Mouse (Mus musculus) heart, embryonic 13.5 days (tissue): ENCODE measurements at regions not wholly inside any gene's neighbourhood (a gene's known extent, or its start where the extent isn't known, plus 50 kb on each side); places are given as distances from the start of the nearest gene placed in this dataset.
A peak's percentile ranks its signal among the peaks of the same experiment; 100 is the strongest.

Experiments
- ATAC-seq: fragments of 200-750 bp; cut with Nextera tagmentation; 2 replicates; pipeline ENCODE4 v1.8.0; 2017; ENCODE audit warnings: moderate TSS enrichment; ENCODE audit not compliant: insufficient number of reproducible peaks, low FRiP score, low TSS enrichment; ENCODE audit errors: extremely low read depth
- H3K27ac ChIP-seq: fragments of 300-500 bp; sonication (generic); replicated peaks from 2 replicates; pipeline ENCODE4 v1.5.1; 2015; ENCODE audit warnings: moderate library complexity, mild to moderate bottlenecking, inconsistent platforms
- H3K27me3 ChIP-seq: fragments of 300-500 bp; sonication (generic); replicated peaks from 2 replicates; pipeline ENCODE4 v1.6.1; 2015; ENCODE audit warnings: mild to moderate bottlenecking, inconsistent platforms
- H3K36me3 ChIP-seq: fragments of 300-500 bp; sonication (generic); 2 replicates; pipeline ENCODE4 v1.6.1; 2015; ENCODE audit warnings: mild to moderate bottlenecking, inconsistent platforms
- H3K4me1 ChIP-seq: fragments of 300-500 bp; sonication (generic); 2 replicates; pipeline ENCODE4 v1.6.1; 2015; ENCODE audit warnings: inconsistent platforms
- H3K4me2 ChIP-seq: fragments of 300-500 bp; sonication (generic); 2 replicates; pipeline ENCODE4 v1.6.1; 2015; ENCODE audit warnings: inconsistent platforms, mild to moderate bottlenecking, moderate library complexity
- H3K4me3 ChIP-seq: fragments of 300-500 bp; sonication (generic); 2 replicates; pipeline ENCODE4 v1.5.1; 2015; ENCODE audit warnings: moderate library complexity, mild to moderate bottlenecking, inconsistent platforms
- H3K9ac ChIP-seq: fragments of 300-500 bp; sonication (generic); 2 replicates; pipeline ENCODE4 v1.6.1; 2015; ENCODE audit warnings: inconsistent platforms, mild to moderate bottlenecking, moderate library complexity
- H3K9me3 ChIP-seq: fragments of 300-500 bp; sonication (generic); 2 replicates; pipeline ENCODE4 v1.6.1; 2016; ENCODE audit warnings: inconsistent platforms
- WGBS: fragments of 180-500 bp; shearing (Covaris S2); methylation state at CpG from one replicate; pipeline ENCODE4 v1.1.7; 2015; ENCODE audit warnings: mixed read lengths; 5-methylcytosine and 5-hydroxymethylcytosine counted together

DNA sequence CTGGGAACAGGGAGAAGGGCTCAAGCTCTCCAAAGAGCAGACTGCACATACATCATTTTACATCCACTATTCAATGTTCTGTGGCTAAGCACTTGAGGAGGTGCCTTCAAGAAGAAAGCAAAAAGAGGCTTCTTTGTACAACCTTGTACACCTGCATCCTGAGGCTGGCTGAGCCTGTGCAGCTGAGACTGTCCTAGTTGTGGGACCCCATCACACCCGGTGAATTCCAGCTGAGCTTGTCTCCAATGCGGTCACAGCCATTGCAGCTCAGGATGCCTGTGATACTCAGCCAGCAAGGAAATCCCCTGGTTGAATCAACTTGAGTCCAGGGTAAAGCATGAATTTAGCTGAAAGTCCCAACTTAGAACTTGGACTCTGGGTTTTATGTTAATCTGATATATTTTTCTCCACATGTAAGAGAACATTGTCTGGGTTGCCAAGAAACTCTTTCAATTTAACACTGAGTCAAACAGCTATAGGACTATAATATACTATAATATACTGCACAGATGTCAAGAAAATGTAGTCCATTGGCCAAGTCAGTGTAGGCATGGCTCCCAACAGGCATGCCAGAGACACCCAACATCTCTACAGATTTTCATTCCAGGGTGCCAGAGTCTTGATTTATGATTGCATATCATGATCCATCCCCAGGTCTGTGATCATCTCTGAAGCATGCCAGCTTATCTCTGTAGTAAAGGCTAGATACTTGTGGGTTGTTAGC, 599.2 kb downstream of the Pard3 start:
- H3K27me3 ChIP-seq, result no peaks in the 10 kb centered on the region
- no peak overlapping the region for H3K27ac ChIP-seq
- H3K36me3 ChIP-seq, result no peaks in the 10 kb centered on the region
- H3K4me3 ChIP-seq, result no peak overlapping the region
- no peak for ATAC-seq
- H3K9me3 ChIP-seq, result no peaks in the 10 kb centered on the region; the same call in 1 of the 2 replicates
- 86% methylated on average over 2 of the region's 2 CpGs for WGBS
- H3K9ac ChIP-seq, result no peak overlapping the region
- H3K4me2 ChIP-seq, result no peak overlapping the region
- H3K4me1 ChIP-seq, result no peaks in the 10 kb centered on the region

DNA sequence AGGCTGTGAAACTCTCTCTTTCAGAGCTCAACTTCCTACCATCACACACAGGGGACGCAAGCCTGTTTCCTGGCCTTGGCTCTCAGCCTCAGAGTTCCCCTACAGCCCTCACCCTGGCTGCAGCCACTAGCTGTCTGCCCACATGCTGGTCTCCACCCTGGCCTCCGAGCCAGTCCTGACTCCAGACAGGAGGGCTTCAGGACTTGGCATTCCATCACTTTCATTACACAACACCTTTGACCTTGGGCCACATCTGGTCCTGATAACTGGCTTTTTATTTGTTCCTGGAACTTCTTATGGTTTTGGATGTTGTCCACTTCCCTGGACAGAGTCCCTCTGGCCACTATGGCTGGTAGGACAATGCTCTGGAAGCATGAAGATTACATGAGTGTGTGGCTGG, 602.9 kb downstream of the Pard3 start:
- no peaks in the 10 kb centered on the region for H3K4me1 ChIP-seq
- no peaks in the 10 kb centered on the region for H3K27me3 ChIP-seq
- no peak overlapping the region for H3K27ac ChIP-seq

DNA sequence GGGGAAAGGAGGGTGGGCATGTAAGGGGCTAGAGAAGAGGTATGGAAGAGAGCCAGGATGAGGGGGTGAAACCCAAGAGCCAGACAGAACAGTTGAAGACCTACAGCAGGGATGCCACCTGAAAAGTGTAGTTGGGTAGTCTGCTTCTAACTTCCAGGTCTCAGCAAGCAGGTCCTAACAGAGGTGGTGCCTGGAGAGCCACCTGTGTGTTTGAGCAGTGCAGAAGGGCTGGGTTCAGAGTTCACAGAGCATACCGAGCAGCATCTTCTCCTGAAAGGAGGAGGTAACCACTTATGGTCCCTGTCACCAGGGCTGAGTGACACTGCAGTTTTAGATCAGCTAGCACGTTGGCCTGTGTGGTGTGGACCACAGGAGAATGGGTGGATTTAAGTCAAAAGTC, 605.3 kb downstream of the Pard3 start:
- no peaks in the 10 kb centered on the region for H3K9me3 ChIP-seq
- H3K27ac ChIP-seq, result no peak overlapping the region
- no peak overlapping the region for H3K9ac ChIP-seq
- WGBS, result 37% methylated on average over 2 of the region's 2 CpGs
- no peak for ATAC-seq
- H3K4me1 ChIP-seq, result peaks cover 5% of the 10 kb centered on the region; the same call in 1 of the 2 replicates
- H3K4me3 ChIP-seq, result no peak overlapping the region
- H3K27me3 ChIP-seq, result no peaks in the 10 kb centered on the region
- no peaks in the 10 kb centered on the region for H3K36me3 ChIP-seq
- H3K4me2 ChIP-seq, result no peak overlapping the region

More for the DNA sequence above, 602.9 kb downstream of the Pard3 start:
- Histone ChIP-seq H3K4me3 (no peak overlapping the region), H3K9ac (no peak overlapping the region), H3K4me2 (no peak overlapping the region), H3K36me3 (no peaks in the 10 kb centered on the region), H3K9me3 (no peaks in the 10 kb centered on the region; the same call in 1 of the 2 replicates)
- WGBS, result 42% methylated on average over 2 of the region's 2 CpGs
- no peak for ATAC-seq

DNA sequence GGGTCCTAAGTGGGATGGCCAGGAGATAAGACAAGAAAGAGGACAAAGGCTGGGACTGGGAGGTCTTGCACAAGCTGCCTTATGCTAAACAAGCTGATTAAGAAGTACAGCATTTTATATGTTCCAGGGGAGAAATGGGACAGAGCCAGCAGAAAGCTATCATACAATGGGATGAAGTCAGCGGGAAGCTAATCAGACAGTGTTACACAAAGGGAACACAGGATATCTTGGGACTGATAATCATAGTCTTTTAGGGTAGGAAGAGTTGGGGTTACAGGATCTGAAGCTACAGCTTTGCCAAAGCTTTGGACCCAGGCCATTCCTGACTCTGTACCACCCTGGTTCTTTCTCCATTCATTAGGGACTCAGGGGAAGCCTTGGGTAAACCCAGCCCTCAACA, 610.4 kb downstream of the Pard3 start:
- H3K4me2 ChIP-seq, result no peak overlapping the region
- no peak overlapping the region for H3K9ac ChIP-seq
- no peaks in the 10 kb centered on the region for H3K36me3 ChIP-seq
- no peaks in the 10 kb centered on the region for H3K9me3 ChIP-seq
- no peaks in the 10 kb centered on the region for H3K27me3 ChIP-seq
- H3K4me1 ChIP-seq, result peaks cover 10% of the 10 kb centered on the region; the same call in 1 of the 2 replicates
- H3K4me3 ChIP-seq, result no peak overlapping the region
- H3K27ac ChIP-seq, result no peak overlapping the region
- WGBS, result 66% methylated on average over 1 of the region's 1 CpGs
- no peak for ATAC-seq

DNA sequence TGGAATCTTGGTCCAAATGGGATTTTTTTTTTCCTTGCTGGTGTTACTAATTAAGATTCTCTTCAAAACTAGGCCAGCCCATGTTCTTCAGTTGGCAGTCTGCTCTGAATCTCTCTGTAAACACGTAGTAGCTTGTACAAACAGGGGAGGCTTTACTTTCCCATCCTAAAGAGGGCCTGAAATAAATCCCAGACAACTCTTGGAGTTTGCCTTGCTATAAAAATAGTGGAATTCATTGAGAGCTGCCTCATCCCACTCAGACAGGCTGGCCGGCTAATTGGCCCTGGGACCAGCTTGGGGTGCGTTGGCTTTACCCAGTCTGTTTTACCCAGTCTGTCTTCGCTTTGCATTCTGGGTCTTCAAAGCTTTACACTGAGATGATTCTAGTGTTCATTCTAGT, 611.7 kb downstream of the Pard3 start:
- no peaks in the 10 kb centered on the region for H3K27me3 ChIP-seq
- 79% methylated on average over 4 of the region's 4 CpGs for WGBS
- no peak overlapping the region for H3K4me2 ChIP-seq
- H3K9ac ChIP-seq, result no peak overlapping the region
- peaks cover 10% of the 10 kb centered on the region; the same call in 1 of the 2 replicates for H3K4me1 ChIP-seq
- no peaks in the 10 kb centered on the region for H3K9me3 ChIP-seq
- no peak overlapping the region for H3K27ac ChIP-seq
- ATAC-seq, result no peak
- no peak overlapping the region for H3K4me3 ChIP-seq
- no peaks in the 10 kb centered on the region for H3K36me3 ChIP-seq

DNA sequence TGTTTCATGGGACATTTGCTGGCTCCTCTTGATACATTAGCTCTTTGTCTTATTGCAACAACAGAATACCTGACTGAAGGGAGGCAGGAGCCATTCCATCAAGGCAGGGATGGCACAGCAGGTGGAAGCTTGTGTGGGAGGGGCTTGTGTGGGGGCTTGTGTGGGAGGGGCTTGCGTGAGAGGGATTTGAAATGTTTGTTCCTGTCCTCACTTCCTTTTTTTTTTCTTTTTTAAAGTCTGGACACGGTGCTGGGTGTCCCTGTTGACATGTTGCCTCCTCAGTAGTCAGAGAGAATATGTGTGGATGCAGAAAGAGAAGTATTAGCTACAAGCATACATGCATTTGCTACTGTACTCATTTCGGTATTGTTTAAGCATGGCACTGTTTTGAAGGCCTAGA, 616.5 kb downstream of the Pard3 start:
- WGBS, result 52% methylated on average over 3 of the region's 3 CpGs
- Histone ChIP-seq H3K9ac (no peak overlapping the region), H3K36me3 (no peaks in the 10 kb centered on the region), H3K27ac (no peak overlapping the region), H3K4me3 (no peak overlapping the region), H3K9me3 (no peaks in the 10 kb centered on the region), H3K27me3 (no peaks in the 10 kb centered on the region), H3K4me2 (no peak overlapping the region), H3K4me1 (no peaks in the 10 kb centered on the region)
- no peak for ATAC-seq

DNA sequence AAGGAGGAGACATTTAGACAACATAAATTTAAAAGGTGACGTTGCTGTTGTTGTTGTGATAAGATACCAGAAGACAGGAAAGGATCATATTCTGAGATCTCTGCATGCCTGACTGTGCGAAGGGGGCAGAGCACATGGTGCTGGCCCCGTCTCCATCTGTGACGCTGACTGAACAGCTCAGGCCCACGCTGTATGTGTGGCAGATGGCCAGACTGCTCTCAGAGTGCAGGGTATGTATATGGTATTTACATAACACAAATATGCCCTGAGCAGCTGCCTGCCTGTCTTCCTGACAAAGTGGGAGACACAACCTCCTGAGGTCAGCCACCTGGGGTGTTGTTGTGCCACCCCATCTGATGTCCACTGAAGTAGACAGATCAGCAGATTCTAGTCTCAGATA, 620.5 kb downstream of the Pard3 start:
- Histone ChIP-seq H3K4me2 (no peak overlapping the region), H3K9ac (no peak overlapping the region), H3K27ac (no peak overlapping the region), H3K27me3 (no peaks in the 10 kb centered on the region), H3K36me3 (no peaks in the 10 kb centered on the region), H3K4me3 (no peak overlapping the region), H3K9me3 (no peaks in the 10 kb centered on the region), H3K4me1 (no peaks in the 10 kb centered on the region)
- ATAC-seq, result no peak
- WGBS, result 46% methylated on average over 5 of the region's 5 CpGs

DNA sequence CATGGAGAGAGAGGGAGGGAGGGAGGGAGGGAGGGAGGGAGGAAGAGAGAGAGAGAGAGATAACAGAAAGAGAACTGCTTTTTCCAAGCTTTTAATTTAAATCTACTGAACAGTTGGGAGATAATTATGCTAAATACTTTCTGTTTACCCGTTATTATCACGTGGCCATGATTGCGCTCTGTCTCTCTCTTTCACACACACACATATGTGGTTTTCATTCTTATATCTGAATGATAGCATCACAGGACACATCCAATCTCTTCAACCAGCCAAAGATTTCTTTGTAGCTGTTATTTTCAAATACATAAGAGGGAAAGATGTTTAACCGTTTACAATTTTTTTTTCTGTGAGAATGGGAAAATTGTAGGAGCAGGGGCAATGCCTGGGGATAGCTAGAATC, 627.1 kb downstream of the Pard3 start:
- Histone ChIP-seq H3K9ac (no peak overlapping the region), H3K4me2 (no peak overlapping the region), H3K27ac (no peak overlapping the region), H3K36me3 (no peaks in the 10 kb centered on the region), H3K4me1 (peaks cover 3% of the 10 kb centered on the region; the same call in 1 of the 2 replicates), H3K9me3 (no peaks in the 10 kb centered on the region), H3K4me3 (no peak overlapping the region), H3K27me3 (no peaks in the 10 kb centered on the region)
- no peak for ATAC-seq
- 76% methylated on average over 4 of the region's 4 CpGs for WGBS

DNA sequence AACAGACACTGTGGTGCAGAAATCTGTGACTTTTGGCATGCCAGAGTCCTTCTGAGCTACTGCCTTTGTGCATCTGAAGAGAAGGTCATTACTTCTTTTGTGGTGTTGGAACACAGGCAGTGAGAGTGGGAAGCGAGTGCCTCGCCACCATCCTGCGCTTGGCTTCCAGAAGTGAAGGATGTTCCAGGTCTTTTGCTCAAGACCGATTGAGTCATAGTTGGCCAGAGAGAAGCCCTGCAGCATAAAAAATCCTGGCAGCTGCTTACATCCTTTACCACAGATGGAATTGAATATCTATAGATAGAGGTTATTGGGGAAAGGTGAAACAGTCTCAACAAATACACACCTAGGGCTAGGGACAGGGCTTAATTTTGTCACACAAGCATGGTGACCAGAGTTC, 634.7 kb downstream of the Pard3 start:
- WGBS, result 77% methylated on average over 4 of the region's 4 CpGs
- H3K9ac ChIP-seq, result no peak overlapping the region
- no peak for ATAC-seq

DNA sequence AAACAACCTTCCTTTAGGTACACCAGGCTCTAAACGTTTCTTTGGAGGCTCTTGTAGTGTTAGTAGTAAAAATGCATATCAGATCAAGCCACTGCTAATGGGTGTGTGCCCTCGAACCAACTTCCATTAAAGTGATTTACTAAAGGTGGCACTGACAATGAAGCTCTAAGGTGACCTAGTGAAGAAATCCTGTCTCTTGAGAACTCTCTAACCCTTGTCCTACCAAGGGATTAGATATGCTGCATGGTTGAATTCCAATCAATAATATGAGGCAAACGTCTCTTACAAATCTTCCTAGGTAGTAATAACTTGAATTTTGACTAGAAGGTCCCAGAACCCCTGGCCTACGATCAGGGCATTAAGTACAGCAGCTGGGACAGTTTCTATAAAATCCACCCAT, 640.7 kb downstream of the Pard3 start:
- H3K36me3 ChIP-seq, result no peaks in the 10 kb centered on the region
- no peaks in the 10 kb centered on the region for H3K9me3 ChIP-seq
- H3K4me2 ChIP-seq, result no peak overlapping the region
- WGBS, result 65% methylated on average over 4 of the region's 4 CpGs
- no peak overlapping the region for H3K4me3 ChIP-seq
- no peak overlapping the region for H3K9ac ChIP-seq
- no peaks in the 10 kb centered on the region for H3K27me3 ChIP-seq
- H3K27ac ChIP-seq, result no peak overlapping the region
- no peak for ATAC-seq
- H3K4me1 ChIP-seq, result peaks cover 8% of the 10 kb centered on the region

More for the DNA sequence above, 634.7 kb downstream of the Pard3 start:
- no peak overlapping the region for H3K27ac ChIP-seq
- no peak overlapping the region for H3K4me2 ChIP-seq
- H3K4me1 ChIP-seq, result no peaks in the 10 kb centered on the region
- H3K4me3 ChIP-seq, result no peak overlapping the region
- H3K27me3 ChIP-seq, result no peaks in the 10 kb centered on the region
- H3K36me3 ChIP-seq, result no peaks in the 10 kb centered on the region
- no peaks in the 10 kb centered on the region for H3K9me3 ChIP-seq

DNA sequence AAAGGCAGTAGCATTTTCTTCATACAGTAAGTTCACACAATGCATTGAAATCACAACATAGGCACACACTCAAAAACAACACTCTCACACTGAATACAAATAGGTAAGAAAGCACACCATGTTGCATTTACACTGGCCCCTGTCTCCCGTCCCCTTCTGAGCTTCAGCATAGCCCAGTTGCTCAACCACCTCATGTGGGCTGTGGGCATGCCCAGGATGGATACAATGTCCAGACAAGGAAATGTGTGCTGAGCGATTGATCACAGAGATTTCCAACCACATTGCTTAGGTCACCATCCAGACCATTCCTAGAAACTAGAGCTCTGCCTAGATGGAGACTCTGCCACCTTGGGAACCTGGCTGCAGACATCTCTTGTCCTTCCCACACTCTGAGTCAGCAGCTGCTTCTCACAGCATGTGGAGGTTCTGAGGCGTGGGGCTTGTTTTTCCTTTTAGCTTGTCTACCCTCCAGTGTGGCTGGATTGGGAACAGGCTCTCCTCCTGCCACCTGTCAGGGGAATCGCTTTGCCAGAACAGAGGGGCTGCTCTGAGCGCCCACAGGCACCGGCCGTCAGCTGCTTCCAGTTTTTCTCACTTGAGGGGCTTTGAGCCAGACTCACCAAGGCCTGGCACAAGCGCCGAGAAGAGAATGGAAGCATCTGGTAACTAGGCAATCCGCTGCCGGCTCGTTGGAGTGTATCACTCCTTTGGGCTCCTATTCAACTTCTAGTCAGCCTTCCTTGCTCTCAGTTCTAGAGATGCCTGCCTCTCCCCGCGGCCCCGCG, 642.5 kb downstream of the Pard3 start:
- no peak overlapping the region for H3K27ac ChIP-seq
- no peaks in the 10 kb centered on the region for H3K36me3 ChIP-seq
- peaks cover 8% of the 10 kb centered on the region for H3K4me1 ChIP-seq
- no peak for ATAC-seq
- H3K4me2 ChIP-seq, result peak overlapping the region; percentile 36
- WGBS, result 46% methylated on average over 16 of the region's 16 CpGs
- H3K9me3 ChIP-seq, result no peaks in the 10 kb centered on the region
- no peaks in the 10 kb centered on the region for H3K27me3 ChIP-seq
- no peak overlapping the region for H3K9ac ChIP-seq
- H3K4me3 ChIP-seq, result no peak overlapping the region

DNA sequence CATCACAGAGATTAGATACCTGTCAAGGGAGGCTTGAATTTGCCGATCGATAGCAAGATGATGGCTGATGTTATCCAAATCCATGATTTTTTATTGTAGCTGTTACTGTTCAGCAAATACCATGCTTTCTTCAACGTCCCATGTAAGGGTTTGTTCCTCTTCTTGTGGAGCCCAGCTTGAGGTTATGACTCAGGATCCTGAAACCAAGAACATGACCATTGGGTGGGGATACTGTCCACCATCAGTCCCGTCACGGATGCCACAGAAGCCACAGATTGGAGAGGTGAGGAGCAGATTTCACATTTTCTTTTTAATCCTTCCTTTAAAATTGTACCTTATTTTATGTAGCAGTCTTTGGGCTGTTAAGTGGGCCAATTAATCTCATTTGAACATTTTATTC, 645.7 kb downstream of the Pard3 start:
- Histone ChIP-seq H3K9me3 (no peaks in the 10 kb centered on the region), H3K36me3 (no peaks in the 10 kb centered on the region), H3K4me1 (peaks cover 8% of the 10 kb centered on the region), H3K9ac (no peak overlapping the region), H3K27me3 (no peaks in the 10 kb centered on the region), H3K4me2 (no peak overlapping the region), H3K4me3 (no peak overlapping the region), H3K27ac (no peak overlapping the region)
- no peak for ATAC-seq
- 80% methylated on average over 5 of the region's 5 CpGs for WGBS
